Mouse (Mus musculus) heart, embryonic 15.5 days (tissue): ENCODE measurements around the gene Gsta3. TPM values are rescaled to one million over a fixed set of nuclear protein-coding genes. Genes with fewer than 3 reads are reported as not detected.
"Not testable (repeated sequence)": the region's sequence is repeated elsewhere in the genome, so short reads cannot be mapped to it uniquely, and the experiment has no call there.

Source experiments
- ATAC-seq: fragments of 200-750 bp; cut with Nextera tagmentation; replicated peaks from 2 replicates; pipeline ENCODE4 v1.8.0; 2017; ENCODE audit warnings: low read depth, moderate TSS enrichment; ENCODE audit not compliant: insufficient number of reproducible peaks, insufficient read depth, low FRiP score
- H3K27ac ChIP-seq: fragments of 300-500 bp; sonication (generic); 2 replicates; pipeline ENCODE4 v1.5.1; 2015; ENCODE audit warnings: mild to moderate bottlenecking, inconsistent platforms
- H3K27me3 ChIP-seq: fragments of 300-500 bp; sonication (generic); 2 replicates; pipeline ENCODE4 v1.6.1; 2015; ENCODE audit warnings: inconsistent platforms
- H3K36me3 ChIP-seq: fragments of 300-500 bp; sonication (generic); 2 replicates; pipeline ENCODE4 v1.6.1; 2015; ENCODE audit warnings: mild to moderate bottlenecking, inconsistent platforms
- H3K4me1 ChIP-seq: fragments of 300-500 bp; sonication (generic); replicated peaks from 2 replicates; pipeline ENCODE4 v1.6.1; 2015; ENCODE audit warnings: inconsistent platforms
- H3K4me2 ChIP-seq: fragments of 300-500 bp; sonication (generic); 2 replicates; pipeline ENCODE4 v1.6.1; 2015; ENCODE audit warnings: inconsistent platforms, mild to moderate bottlenecking, moderate library complexity
- H3K4me3 ChIP-seq: fragments of 300-500 bp; sonication (generic); 2 replicates; pipeline ENCODE4 v1.5.1; 2015; ENCODE audit warnings: mild to moderate bottlenecking, inconsistent platforms
- H3K9ac ChIP-seq: fragments of 300-500 bp; sonication (generic); 2 replicates; pipeline ENCODE4 v1.6.1; 2015; ENCODE audit warnings: mild to moderate bottlenecking, inconsistent platforms
- H3K9me3 ChIP-seq: fragments of 300-500 bp; sonication (generic); replicated peaks from 2 replicates; pipeline ENCODE4 v1.6.1; 2016; ENCODE audit warnings: inconsistent platforms
- WGBS: fragments of 180-500 bp; shearing (Covaris S2); methylation state at CpG from one replicate; pipeline ENCODE4 v1.1.7; 2015; ENCODE audit warnings: mixed read lengths; 5-methylcytosine and 5-hydroxymethylcytosine counted together
- polyA plus RNA-seq: library from polyadenylated mRNA; unstranded; fragments of >200 nt; fragmentation: Nextera tagmentation; extraction: Ambion mirVana; gene quantifications from 2 replicates; pipeline ENCODE4 v1.2.1, GENCODE M21; 2015

Gene Gsta3
- polyA plus RNA-seq, 1 experiment from 2014 or later = 0.68 TPM

DNA sequence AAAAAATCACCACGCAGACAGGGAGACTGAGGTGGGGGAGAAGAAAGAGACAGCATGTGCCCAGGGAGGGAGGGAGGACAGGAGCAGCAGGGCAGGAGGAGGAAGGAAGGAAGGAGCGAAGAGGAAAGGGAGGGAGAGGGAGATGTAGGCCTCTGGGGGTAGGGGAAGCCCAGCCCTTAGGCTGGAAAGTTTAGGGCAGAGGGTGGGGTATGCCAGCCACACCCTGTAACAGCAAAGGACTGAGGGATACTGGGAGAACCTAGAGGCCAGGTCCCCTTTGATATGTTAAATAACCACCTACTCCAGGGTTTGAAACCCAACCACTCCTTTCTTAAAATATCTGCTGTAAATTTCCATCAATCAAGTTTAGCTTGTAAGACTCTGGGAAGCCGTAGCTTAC lies 16.0 kb downstream of the Gsta3 start:
- ATAC-seq = no peak
- no peaks in the 10 kb centered on the region for H3K9me3 ChIP-seq
- H3K4me1 ChIP-seq = no peaks in the 10 kb centered on the region
- no peak overlapping the region for H3K4me2 ChIP-seq
- no peak overlapping the region for H3K9ac ChIP-seq
- H3K27ac ChIP-seq = no peak overlapping the region
- 70% methylated on average over 3 of the region's 3 CpGs for WGBS
- no peaks in the 10 kb centered on the region for H3K36me3 ChIP-seq
- no peaks in the 10 kb centered on the region for H3K27me3 ChIP-seq
- no peak overlapping the region for H3K4me3 ChIP-seq

DNA sequence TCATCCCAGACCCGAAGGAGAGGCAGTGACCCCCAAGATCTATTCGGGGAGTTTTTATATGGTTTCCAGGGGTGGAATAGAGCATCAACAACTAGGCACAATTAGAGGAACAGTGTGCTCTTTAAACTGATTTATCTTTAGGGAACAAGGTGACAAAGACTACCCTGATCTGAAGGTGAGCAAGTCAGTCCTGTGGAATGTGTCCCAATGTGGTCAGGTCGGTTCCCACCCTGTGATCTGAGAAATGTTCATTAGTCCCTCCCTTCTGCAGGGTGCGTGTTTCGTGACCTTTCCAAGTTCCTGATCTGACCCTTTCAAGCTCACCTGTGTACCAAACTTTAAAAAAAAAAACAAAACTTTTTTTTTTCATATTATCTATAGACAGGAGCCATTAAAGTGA lies 16.5 kb downstream of the Gsta3 start:
- 73% methylated on average over 5 of the region's 5 CpGs for WGBS
- H3K9me3 ChIP-seq = no peaks in the 10 kb centered on the region
- no peak overlapping the region for H3K4me3 ChIP-seq
- no peaks in the 10 kb centered on the region for H3K27me3 ChIP-seq
- no peak overlapping the region for H3K9ac ChIP-seq
- no peak for ATAC-seq
- no peaks in the 10 kb centered on the region for H3K36me3 ChIP-seq
- no peaks in the 10 kb centered on the region for H3K4me1 ChIP-seq
- no peak overlapping the region for H3K4me2 ChIP-seq
- no peak overlapping the region for H3K27ac ChIP-seq

DNA sequence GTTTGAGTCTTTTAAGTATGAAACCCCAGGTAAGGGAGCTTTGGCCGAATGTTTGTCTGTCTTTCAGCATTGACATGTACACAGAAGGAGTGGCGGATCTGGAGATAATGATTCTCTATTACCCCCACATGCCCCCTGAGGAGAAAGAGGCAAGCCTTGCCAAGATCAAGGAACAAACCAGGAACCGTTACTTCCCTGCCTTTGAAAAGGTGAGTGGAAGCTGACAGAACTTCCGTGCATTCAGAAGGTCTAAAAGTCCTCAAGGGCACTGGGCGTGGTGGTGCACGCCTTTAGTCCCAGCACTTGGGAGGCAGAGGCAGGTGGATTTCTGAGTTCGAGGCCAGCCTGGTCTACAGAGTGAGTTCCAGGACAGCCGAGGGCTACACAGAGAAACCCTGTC lies 19.6 kb downstream of the Gsta3 start:
- not testable (repeated sequence) for H3K9me3 ChIP-seq, H3K36me3 ChIP-seq, H3K27me3 ChIP-seq, H3K4me3 ChIP-seq, H3K9ac ChIP-seq, H3K4me1 ChIP-seq, H3K4me2 ChIP-seq, ATAC-seq, H3K27ac ChIP-seq
- 76% methylated on average over 8 of the region's 8 CpGs for WGBS

DNA sequence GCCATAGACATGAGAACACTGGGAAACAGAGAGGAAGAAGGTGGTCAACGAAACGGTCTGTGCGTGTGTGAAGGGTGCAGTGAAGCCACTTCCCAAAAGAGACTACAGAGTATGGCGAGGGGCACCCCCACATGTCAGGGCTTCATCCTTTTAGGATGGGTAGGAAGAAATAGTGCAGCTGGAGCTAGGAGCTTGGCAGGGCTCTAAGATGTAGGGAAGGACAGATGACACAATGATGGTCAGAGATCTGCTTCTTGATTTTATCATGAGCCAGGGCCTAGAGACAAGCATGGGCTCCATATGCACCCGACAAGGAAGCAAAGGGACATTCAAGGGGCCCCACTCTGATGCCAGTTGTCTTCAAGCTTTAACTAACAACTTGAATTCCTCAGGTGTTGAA lies 22.0 kb downstream of the Gsta3 start:
- Histone ChIP-seq H3K4me2 (no peak overlapping the region), H3K4me1 (no peaks in the 10 kb centered on the region), H3K9ac (no peak overlapping the region), H3K9me3 (no peaks in the 10 kb centered on the region), H3K4me3 (no peak overlapping the region), H3K36me3 (no peaks in the 10 kb centered on the region), H3K27ac (no peak overlapping the region), H3K27me3 (no peaks in the 10 kb centered on the region)
- WGBS = 81% methylated on average over 5 of the region's 5 CpGs
- no peak for ATAC-seq

DNA sequence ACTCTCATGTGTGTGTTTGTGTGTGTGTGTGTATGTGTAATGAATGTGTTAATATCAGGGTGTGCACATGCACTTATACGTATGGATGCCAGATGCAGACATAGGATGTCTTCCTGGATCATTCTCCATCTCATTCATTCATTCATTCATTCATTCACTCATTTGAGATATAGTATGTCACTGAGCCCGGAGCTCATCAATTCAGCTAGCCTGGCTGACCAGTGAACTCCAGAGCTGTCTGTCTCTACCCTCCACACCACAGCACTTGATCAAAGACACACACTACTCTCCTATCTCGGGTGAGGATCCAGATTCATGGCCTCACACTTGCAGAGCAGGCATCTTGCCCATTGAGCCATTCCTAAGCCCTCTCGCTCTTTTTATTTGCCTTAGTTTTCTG lies 23.6 kb downstream of the Gsta3 start:
- H3K4me3 ChIP-seq = no peak overlapping the region
- no peak for ATAC-seq
- 76% methylated on average over 4 of the region's 4 CpGs for WGBS

DNA sequence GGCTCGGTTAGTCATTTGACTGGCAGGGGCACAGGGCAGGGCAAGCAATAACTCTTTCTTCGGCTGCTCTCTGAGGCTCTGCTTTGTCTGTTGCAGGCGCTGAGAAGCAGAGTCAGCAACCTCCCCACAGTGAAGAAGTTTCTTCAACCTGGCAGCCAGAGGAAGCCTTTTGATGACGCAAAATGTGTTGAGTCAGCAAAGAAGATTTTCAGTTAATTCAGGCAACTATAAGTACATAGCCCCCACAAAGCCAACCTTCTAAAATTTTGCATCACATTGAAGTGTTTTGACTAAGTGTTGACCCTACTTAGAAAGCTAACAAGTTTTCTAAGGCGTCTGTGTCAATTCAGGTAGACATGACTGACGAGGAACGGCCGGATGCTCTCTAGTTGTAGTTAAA lies 24.4 kb downstream of the Gsta3 start:
- no peaks in the 10 kb centered on the region for H3K36me3 ChIP-seq
- no peak overlapping the region for H3K4me3 ChIP-seq
- H3K27ac ChIP-seq = no peak overlapping the region
- no peaks in the 10 kb centered on the region for H3K4me1 ChIP-seq
- WGBS = 74% methylated on average over 8 of the region's 8 CpGs
- no peak for ATAC-seq
- H3K4me2 ChIP-seq = no peak overlapping the region
- H3K27me3 ChIP-seq = no peaks in the 10 kb centered on the region
- no peaks in the 10 kb centered on the region for H3K9me3 ChIP-seq
- no peak overlapping the region for H3K9ac ChIP-seq

More for the DNA sequence above, 23.6 kb downstream of the Gsta3 start:
- H3K4me2 ChIP-seq = no peak overlapping the region
- no peaks in the 10 kb centered on the region for H3K4me1 ChIP-seq
- no peaks in the 10 kb centered on the region for H3K36me3 ChIP-seq
- H3K9me3 ChIP-seq = no peaks in the 10 kb centered on the region
- no peaks in the 10 kb centered on the region for H3K27me3 ChIP-seq
- no peak overlapping the region for H3K9ac ChIP-seq
- H3K27ac ChIP-seq = no peak overlapping the region

DNA sequence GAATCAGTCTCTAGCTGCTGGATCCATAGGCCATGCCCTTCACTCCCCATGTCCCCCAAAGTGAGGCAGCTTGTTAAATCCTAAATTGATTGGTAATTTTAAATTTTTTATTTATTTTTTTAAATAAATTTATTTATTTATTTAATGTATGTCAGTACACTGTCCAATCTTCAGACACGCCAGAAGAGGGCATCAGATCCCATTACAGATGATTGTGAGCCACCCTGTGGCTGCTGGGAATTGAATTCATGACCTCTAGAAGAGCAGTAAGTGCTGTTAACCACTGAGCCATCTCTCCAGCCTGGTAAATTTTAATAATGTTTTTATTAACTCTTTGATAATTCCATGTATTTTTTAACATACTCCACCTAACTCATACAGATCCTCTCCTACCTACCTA lies 26.4 kb downstream of the Gsta3 start:
- no peak overlapping the region for H3K4me2 ChIP-seq
- H3K36me3 ChIP-seq = no peaks in the 10 kb centered on the region
- H3K4me3 ChIP-seq = no peak overlapping the region
- no peak overlapping the region for H3K9ac ChIP-seq
- 0 out of 2 replicates have a peak, but pooled peaks cover 2% of the 10 kb centered on the region for H3K4me1 ChIP-seq
- ATAC-seq = no peak
- 74% methylated on average over 1 of the region's 1 CpGs for whole genome bisulfite sequencing
- H3K9me3 ChIP-seq = no peaks in the 10 kb centered on the region
- H3K27me3 ChIP-seq = no peaks in the 10 kb centered on the region
- no peak overlapping the region for H3K27ac ChIP-seq

DNA sequence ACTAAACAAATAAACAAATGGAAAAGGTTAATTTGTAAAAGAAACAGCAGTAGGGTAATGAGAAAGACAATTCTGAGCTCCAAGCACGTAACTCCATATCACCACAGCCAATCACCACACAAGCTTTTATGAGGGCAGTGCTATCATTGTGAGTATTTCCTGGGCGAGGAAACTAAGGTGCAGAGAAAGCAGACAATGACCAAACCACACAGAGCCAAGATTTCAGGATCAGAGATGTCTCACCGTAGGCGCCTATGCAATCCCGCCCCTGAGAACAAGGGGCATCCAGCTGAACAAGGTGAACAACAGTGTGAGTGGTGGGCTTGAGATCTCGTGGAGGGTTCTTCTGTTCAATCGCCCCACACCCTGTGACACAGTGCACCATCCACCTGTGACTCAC lies 27.1 kb downstream of the Gsta3 start:
- ATAC-seq, H3K27me3 ChIP-seq, H3K4me3 ChIP-seq, H3K9me3 ChIP-seq, H3K9ac ChIP-seq, H3K4me2 ChIP-seq, H3K27ac ChIP-seq, H3K36me3 ChIP-seq, H3K4me1 ChIP-seq: not testable (repeated sequence)
- WGBS = 75% methylated on average over 7 of the region's 7 CpGs

DNA sequence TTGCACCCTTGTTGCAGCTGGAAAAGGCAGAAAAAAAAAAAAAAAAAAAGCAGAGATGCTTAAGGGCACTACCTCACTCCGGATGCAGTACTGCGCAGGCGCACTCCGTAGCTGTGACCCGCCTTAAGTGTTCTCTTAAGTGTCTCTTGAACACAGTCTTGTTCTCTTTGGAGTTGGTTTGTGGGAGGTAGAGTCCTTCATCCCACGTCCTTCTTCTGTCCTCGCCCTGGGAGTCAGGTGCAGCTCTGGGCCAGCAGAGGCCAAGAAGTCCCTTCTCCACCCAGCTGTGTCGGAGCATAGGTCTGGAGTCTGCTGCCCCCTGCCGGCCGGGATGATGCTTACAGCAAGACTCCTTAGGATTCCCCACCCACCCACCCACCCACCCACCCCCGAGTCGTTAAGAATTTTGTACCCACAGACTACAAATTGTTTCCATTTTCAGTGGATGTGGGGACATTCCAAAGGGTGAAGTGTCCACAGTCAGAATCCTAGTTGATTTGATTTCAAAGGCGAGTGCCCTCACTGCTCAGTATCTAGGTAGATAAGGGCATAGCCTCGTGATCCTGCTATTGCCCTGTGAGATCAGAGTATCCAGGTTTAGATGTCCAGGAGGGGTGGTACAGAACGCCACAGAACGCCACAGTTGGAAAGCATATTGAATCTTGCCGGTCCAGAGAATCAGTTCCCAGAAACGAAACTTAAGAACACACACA lies 31.1 kb downstream of the Gsta3 start:
- peak; percentile 54; the same call in 1 of the 2 replicates for ATAC-seq
- peaks cover 5% of the 10 kb centered on the region for H3K4me1 ChIP-seq
- peak overlapping the region; percentile 81 for H3K4me2 ChIP-seq
- no peaks in the 10 kb centered on the region for H3K9me3 ChIP-seq
- H3K4me3 ChIP-seq = peak overlapping the region; percentile 49
- H3K27me3 ChIP-seq = no peaks in the 10 kb centered on the region
- 17% methylated on average over 18 of the region's 18 CpGs for WGBS
- H3K27ac ChIP-seq = no peak overlapping the region
- H3K9ac ChIP-seq = peak overlapping the region; percentile 18; the same call in 1 of the 2 replicates
- H3K36me3 ChIP-seq = no peaks in the 10 kb centered on the region

DNA sequence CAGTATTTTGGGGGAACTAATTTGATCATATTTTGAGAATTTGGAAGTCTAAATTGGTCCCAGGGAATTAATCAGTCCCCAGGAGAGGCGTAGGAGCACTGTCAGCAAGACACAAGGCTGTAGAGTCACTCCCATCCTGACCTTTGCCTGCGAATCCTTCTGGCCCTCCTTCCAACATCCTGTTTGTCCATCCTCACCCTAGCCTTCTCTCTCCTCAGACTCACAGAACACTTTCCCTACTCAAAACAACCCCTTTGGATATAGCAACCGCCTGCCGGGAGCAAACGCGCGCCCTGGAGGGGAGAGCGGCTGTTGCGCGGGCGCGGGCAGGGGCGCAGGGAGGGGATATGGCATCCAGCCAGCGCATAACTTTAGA lies 31.7 kb downstream of the Gsta3 start:
- no peak for ATAC-seq
- H3K4me2 ChIP-seq = peak overlapping the region; percentile 81
- H3K27me3 ChIP-seq = no peaks in the 10 kb centered on the region
- peaks cover 5% of the 10 kb centered on the region for H3K4me1 ChIP-seq
- 24% methylated on average over 14 of the region's 14 CpGs for WGBS
- H3K9me3 ChIP-seq = no peaks in the 10 kb centered on the region
- peak overlapping the region; percentile 49 for H3K4me3 ChIP-seq
- H3K27ac ChIP-seq = no peak overlapping the region
- 0 out of 2 replicates have a peak overlapping the region, but pooled peaks have one; percentile 18 for H3K9ac ChIP-seq
- no peaks in the 10 kb centered on the region for H3K36me3 ChIP-seq

DNA sequence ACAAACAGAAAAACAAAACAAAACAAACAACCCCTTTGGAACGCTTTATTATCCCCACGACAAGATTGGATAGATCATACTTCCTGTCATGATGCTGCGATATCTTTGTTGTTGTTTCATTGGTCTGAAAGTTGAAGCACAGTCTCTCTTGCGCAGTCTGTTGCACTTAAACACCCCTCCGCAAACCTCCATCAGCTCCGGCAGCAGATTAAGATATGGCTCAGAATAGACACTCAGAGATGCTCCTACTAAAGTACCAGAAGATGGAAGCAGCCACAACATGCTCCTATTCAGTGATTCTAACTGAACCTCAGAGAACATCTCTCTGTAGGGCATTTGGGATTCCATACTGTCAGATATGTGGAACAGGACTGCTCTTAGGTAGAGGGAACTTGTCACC lies 32.7 kb downstream of the Gsta3 start:
- WGBS = 87% methylated on average over 6 of the region's 6 CpGs
- H3K4me3 ChIP-seq = no peak overlapping the region

DNA sequence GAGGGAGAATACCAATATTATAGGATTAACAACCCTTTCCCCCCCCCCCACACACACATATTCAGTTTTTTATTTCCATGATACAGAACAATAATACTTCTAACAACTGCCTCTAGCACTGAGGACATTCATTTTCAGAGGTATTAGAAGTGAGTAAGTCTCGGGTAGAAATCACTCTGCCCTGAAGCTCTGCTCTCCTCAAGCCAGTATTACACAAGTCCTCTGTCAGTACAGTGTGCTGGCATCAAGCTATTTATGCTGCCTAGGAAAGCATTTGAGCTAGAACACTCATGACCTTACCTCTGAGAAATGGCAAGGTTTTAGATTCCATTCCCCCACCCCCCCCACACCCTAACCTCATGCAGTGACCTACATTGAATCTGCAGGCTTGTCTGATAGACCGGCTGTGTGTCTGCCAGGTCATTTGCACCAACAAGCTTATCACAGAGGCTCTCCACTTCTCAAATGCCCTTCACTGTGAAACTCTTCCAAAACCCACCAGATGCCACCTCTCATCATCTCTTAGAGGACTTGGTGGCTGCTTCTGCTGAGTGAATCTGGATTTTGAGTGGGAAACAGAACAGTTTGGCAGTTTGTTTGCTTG lies 34.1 kb downstream of the Gsta3 start:
- Histone ChIP-seq H3K27ac (no peak overlapping the region), H3K4me3 (no peak overlapping the region), H3K36me3 (no peaks in the 10 kb centered on the region), H3K9me3 (no peaks in the 10 kb centered on the region), H3K4me1 (peaks cover 5% of the 10 kb centered on the region), H3K4me2 (no peak overlapping the region), H3K27me3 (no peaks in the 10 kb centered on the region), H3K9ac (no peak overlapping the region)
- ATAC-seq = peak; percentile 45; the same call in 1 of the 2 replicates
- 38% methylated on average over 2 of the region's 2 CpGs for WGBS

More for the DNA sequence above, 32.7 kb downstream of the Gsta3 start:
- Histone ChIP-seq H3K4me1 (peaks cover 5% of the 10 kb centered on the region), H3K9ac (no peak overlapping the region), H3K27me3 (no peaks in the 10 kb centered on the region), H3K36me3 (no peaks in the 10 kb centered on the region), H3K9me3 (no peaks in the 10 kb centered on the region), H3K27ac (no peak overlapping the region), H3K4me2 (no peak overlapping the region)
- ATAC-seq = no peak
